Mouse (Mus musculus): Measurements from ENCODE around the gene Hoxd10. TPM values are rescaled to one million over a fixed set of nuclear protein-coding genes. Genes with fewer than 3 reads are reported as not detected.

The Hoxd10 gene
- polyA plus RNA-seq, 1 experiment from 2014 or later = not detected

DNA sequence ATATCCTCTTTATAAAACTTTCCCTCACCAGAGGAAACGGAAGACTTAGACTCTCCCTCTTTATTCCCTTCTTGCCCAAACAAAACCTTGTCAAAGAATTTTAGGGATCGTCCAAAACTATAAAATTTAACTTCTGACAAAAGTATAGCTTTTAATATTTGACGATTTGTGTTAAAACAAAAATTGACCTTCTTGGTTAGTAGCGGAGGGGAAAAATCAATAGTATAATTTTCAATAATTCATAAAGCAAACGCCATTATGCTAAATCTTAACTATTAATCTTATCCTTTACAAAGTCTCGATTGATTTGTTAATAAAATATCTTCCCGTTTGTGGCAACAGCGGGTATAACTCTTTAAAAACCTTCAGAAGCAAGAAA lies 1.4 kb upstream of the Hoxd10 start:
- H3K9me3 ChIP-seq (ENCODE audit: control insufficient read depth, low read length) = no peaks in the 10 kb centered on the region
- no peak overlapping the region for H3K4me2 ChIP-seq (ENCODE audit: low read depth, low read length, severe bottlenecking)
- peaks cover 93% of the 10 kb centered on the region for H3K27me3 ChIP-seq (ENCODE audit: control insufficient read depth, insufficient read depth, low read length)
- H3K4me3 ChIP-seq (ENCODE audit: low read depth, low read length) = no peak overlapping the region
- ATAC-seq (replicated peaks; ENCODE audit: low FRiP score) (no peak), DNase-seq (ENCODE audit: low spot score) (no peak)
- H3K4me1 ChIP-seq (replicated peaks; ENCODE audit: control insufficient read depth, insufficient read depth, low read length) = no peaks in the 10 kb centered on the region
- no peak overlapping the region for H3K9ac ChIP-seq (ENCODE audit: low read length)
- H3K36me3 ChIP-seq (ENCODE audit: control insufficient read depth, insufficient read depth, low read length) = no peaks in the 10 kb centered on the region
- H3K27ac ChIP-seq (ENCODE audit: low read depth, low read length) = no peak overlapping the region
- WGBS = 9% methylated on average over 8 of the region's 8 CpGs

GRCm38 (mm10) chr2:74691995-74692807 lies 477 bp downstream of the Hoxd10 start:
- H3K4me3 ChIP-seq (ENCODE audit: low read depth, low read length) = no peak overlapping the region
- no peak overlapping the region for H3K4me2 ChIP-seq (ENCODE audit: low read depth, low read length, severe bottlenecking)
- no peaks in the 10 kb centered on the region for H3K36me3 ChIP-seq (ENCODE audit: control insufficient read depth, insufficient read depth, low read length)
- no peak overlapping the region for H3K27ac ChIP-seq (ENCODE audit: low read depth, low read length)
- no peaks in the 10 kb centered on the region for H3K9me3 ChIP-seq (ENCODE audit: control insufficient read depth, low read length)
- H3K27me3 ChIP-seq (ENCODE audit: control insufficient read depth, insufficient read depth, low read length) = peaks cover 96% of the 10 kb centered on the region
- H3K4me1 ChIP-seq (replicated peaks; ENCODE audit: control insufficient read depth, insufficient read depth, low read length) = no peaks in the 10 kb centered on the region
- ATAC-seq (replicated peaks; ENCODE audit: low FRiP score) = no peak
- 4% methylated on average over 35 of the region's 35 CpGs for WGBS
- no peak overlapping the region for H3K9ac ChIP-seq (ENCODE audit: low read length)
- DNase-seq (ENCODE audit: low spot score) = no peak

GRCm38 (mm10) chr2:74692808-74693431 lies 1.2 kb downstream of the Hoxd10 start:
- ATAC-seq (replicated peaks; ENCODE audit: low FRiP score) = no peak
- Histone ChIP-seq H3K4me2 (ENCODE audit: low read depth, low read length, severe bottlenecking) (no peak overlapping the region), H3K36me3 (ENCODE audit: control insufficient read depth, insufficient read depth, low read length) (no peaks in the 10 kb centered on the region), H3K27me3 (ENCODE audit: control insufficient read depth, insufficient read depth, low read length) (peaks cover 96% of the 10 kb centered on the region), H3K27ac (ENCODE audit: low read depth, low read length) (no peak overlapping the region), H3K9ac (ENCODE audit: low read length) (no peak overlapping the region), H3K4me3 (ENCODE audit: low read depth, low read length) (no peak overlapping the region), H3K9me3 (ENCODE audit: control insufficient read depth, low read length) (no peaks in the 10 kb centered on the region), H3K4me1 (replicated peaks; ENCODE audit: control insufficient read depth, insufficient read depth, low read length) (peaks cover under 1% of the 10 kb centered on the region; the same call in 1 of the 2 replicates)
- peak; percentile 57 for DNase-seq (ENCODE audit: low spot score)
- 2% methylated on average over 20 of the region's 20 CpGs for WGBS

GRCm38 (mm10) chr2:74693432-74693827 lies 1.7 kb downstream of the Hoxd10 start:
- H3K27me3 ChIP-seq (ENCODE audit: control insufficient read depth, insufficient read depth, low read length) = peaks cover 97% of the 10 kb centered on the region
- H3K4me1 ChIP-seq (replicated peaks; ENCODE audit: control insufficient read depth, insufficient read depth, low read length) = peaks cover 3% of the 10 kb centered on the region; the same call in 1 of the 2 replicates
- DNase-seq (ENCODE audit: low spot score) = peak; percentile 44
- H3K4me3 ChIP-seq (ENCODE audit: low read depth, low read length) = no peak overlapping the region
- 11% methylated on average over 4 of the region's 4 CpGs for WGBS
- no peaks in the 10 kb centered on the region for H3K9me3 ChIP-seq (ENCODE audit: control insufficient read depth, low read length)
- no peak overlapping the region for H3K27ac ChIP-seq (ENCODE audit: low read depth, low read length)
- no peak overlapping the region for H3K9ac ChIP-seq (ENCODE audit: low read length)
- H3K4me2 ChIP-seq (ENCODE audit: low read depth, low read length, severe bottlenecking) = no peak overlapping the region
- H3K36me3 ChIP-seq (ENCODE audit: control insufficient read depth, insufficient read depth, low read length) = no peaks in the 10 kb centered on the region
- ATAC-seq (replicated peaks; ENCODE audit: low FRiP score) = no peak

DNA sequence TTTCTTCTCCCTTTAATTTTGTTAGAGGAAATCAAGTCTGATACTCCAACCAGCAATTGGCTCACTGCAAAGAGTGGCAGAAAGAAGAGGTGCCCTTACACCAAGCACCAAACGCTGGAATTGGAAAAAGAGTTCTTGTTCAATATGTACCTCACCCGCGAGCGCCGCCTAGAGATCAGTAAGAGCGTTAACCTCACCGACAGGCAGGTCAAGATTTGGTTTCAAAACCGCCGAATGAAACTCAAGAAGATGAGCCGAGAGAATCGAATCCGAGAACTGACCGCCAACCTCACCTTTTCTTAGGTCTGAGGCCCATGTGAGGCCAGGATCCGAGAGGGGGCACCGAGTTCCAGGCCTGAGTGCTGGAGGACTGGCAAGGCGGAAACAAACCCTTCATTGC lies 2.3 kb downstream of the Hoxd10 start:
- Histone ChIP-seq H3K4me3 (ENCODE audit: low read depth, low read length) (no peak overlapping the region), H3K9me3 (ENCODE audit: control insufficient read depth, low read length) (no peaks in the 10 kb centered on the region), H3K4me2 (ENCODE audit: low read depth, low read length, severe bottlenecking) (no peak overlapping the region), H3K9ac (ENCODE audit: low read length) (no peak overlapping the region), H3K27me3 (ENCODE audit: control insufficient read depth, insufficient read depth, low read length) (peaks cover 97% of the 10 kb centered on the region), H3K36me3 (ENCODE audit: control insufficient read depth, insufficient read depth, low read length) (no peaks in the 10 kb centered on the region), H3K27ac (ENCODE audit: low read depth, low read length) (no peak overlapping the region), H3K4me1 (replicated peaks; ENCODE audit: control insufficient read depth, insufficient read depth, low read length) (peaks cover 3% of the 10 kb centered on the region; the same call in 1 of the 2 replicates)
- no peak for ATAC-seq (replicated peaks; ENCODE audit: low FRiP score)
- 3% methylated on average over 16 of the region's 16 CpGs for WGBS
- DNase-seq (ENCODE audit: low spot score) = peak; percentile 70

- no peak overlapping the region for H3K4me2 ChIP-seq (ENCODE audit: low read depth, low read length, severe bottlenecking)
- H3K27ac ChIP-seq (ENCODE audit: low read depth, low read length) = no peak overlapping the region
- 0% methylated on average over 1 of the region's 1 CpGs for WGBS
- H3K4me1 ChIP-seq (replicated peaks; ENCODE audit: control insufficient read depth, insufficient read depth, low read length) = peaks cover 3% of the 10 kb centered on the region; the same call in 1 of the 2 replicates
- H3K4me3 ChIP-seq (ENCODE audit: low read depth, low read length) = no peak overlapping the region
- H3K36me3 ChIP-seq (ENCODE audit: control insufficient read depth, insufficient read depth, low read length) = no peaks in the 10 kb centered on the region
- no peaks in the 10 kb centered on the region for H3K9me3 ChIP-seq (ENCODE audit: control insufficient read depth, low read length)
- no peak overlapping the region for H3K9ac ChIP-seq (ENCODE audit: low read length)
- peaks cover 99% of the 10 kb centered on the region for H3K27me3 ChIP-seq (ENCODE audit: control insufficient read depth, insufficient read depth, low read length)
- ATAC-seq (replicated peaks; ENCODE audit: low FRiP score) (no peak), DNase-seq (ENCODE audit: low spot score) (no peak)
Measured at GRCm38 (mm10) chr2:74695383-74695782, 3.7 kb downstream of the Hoxd10 start.

- ATAC-seq (replicated peaks; ENCODE audit: low FRiP score) (no peak), DNase-seq (ENCODE audit: low spot score) (peak; percentile 50)
- Histone ChIP-seq H3K4me2 (ENCODE audit: low read depth, low read length, severe bottlenecking) (no peak overlapping the region), H3K9me3 (ENCODE audit: control insufficient read depth, low read length) (no peaks in the 10 kb centered on the region), H3K4me3 (ENCODE audit: low read depth, low read length) (no peak overlapping the region), H3K27ac (ENCODE audit: low read depth, low read length) (no peak overlapping the region), H3K9ac (ENCODE audit: low read length) (no peak overlapping the region), H3K27me3 (ENCODE audit: control insufficient read depth, insufficient read depth, low read length) (peaks cover 100% of the 10 kb centered on the region), H3K36me3 (ENCODE audit: control insufficient read depth, insufficient read depth, low read length) (no peaks in the 10 kb centered on the region), H3K4me1 (replicated peaks; ENCODE audit: control insufficient read depth, insufficient read depth, low read length) (peaks cover 3% of the 10 kb centered on the region; the same call in 1 of the 2 replicates)
- WGBS = 3% methylated on average over 7 of the region's 7 CpGs
Measured at GRCm38 (mm10) chr2:74695813-74696430, 4.2 kb downstream of the Hoxd10 start.

DNA sequence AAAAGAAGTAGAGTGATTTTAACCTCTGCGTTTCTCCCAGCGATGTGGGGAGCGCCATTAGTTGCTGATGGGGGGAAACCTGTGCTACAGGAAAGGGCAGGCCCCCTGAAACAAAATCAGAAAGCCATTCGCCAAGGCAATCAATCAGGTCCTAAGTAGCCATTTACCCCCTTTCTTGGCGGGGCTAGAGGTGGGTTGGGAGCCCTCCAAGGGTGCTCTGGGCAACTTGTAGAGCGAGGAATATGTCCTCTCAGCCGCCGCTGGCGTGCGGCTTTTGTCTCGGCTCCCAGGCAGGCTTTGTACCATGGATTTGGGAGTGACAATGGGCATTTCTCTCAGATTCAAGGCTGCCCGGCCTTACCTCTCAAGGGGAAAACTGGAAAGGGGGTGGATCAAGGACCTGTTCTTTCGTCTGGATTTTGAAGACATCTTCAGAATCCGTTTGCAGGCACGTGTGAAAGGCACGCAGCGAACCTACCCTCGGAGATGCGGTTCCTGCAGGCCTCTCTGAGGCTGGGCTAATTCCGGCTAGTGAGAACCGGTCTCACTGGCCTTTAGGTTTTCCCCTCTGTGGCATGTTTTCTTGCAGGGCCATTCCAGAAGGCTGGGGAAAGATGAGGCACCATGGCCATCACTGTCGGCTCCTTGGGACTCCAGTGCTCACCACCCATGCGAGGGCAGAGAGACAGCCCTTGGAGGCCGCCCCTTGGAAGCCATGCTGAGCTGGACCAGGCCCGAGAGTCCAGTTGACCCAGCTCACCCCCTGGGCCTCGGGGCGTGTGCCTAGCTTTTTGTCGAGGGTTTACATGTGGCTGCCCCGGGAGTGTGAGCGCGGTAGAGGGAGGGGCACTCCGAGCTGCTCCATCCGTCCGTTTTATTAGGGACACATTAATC lies 5.0 kb downstream of the Hoxd10 start:
- no peak overlapping the region for H3K4me3 ChIP-seq (ENCODE audit: low read depth, low read length)
- H3K4me2 ChIP-seq (ENCODE audit: low read depth, low read length, severe bottlenecking) = no peak overlapping the region
- H3K9me3 ChIP-seq (ENCODE audit: control insufficient read depth, low read length) = no peaks in the 10 kb centered on the region
- DNase-seq (ENCODE audit: low spot score) = peak; percentile 62
- no peak for ATAC-seq (replicated peaks; ENCODE audit: low FRiP score)
- H3K27me3 ChIP-seq (ENCODE audit: control insufficient read depth, insufficient read depth, low read length) = peaks cover 100% of the 10 kb centered on the region
- under 1% methylated on average over 34 of the region's 34 CpGs for WGBS
- peaks cover 3% of the 10 kb centered on the region; the same call in 1 of the 2 replicates for H3K4me1 ChIP-seq (replicated peaks; ENCODE audit: control insufficient read depth, insufficient read depth, low read length)
- H3K9ac ChIP-seq (ENCODE audit: low read length) = no peak overlapping the region
- H3K36me3 ChIP-seq (ENCODE audit: control insufficient read depth, insufficient read depth, low read length) = no peaks in the 10 kb centered on the region
- no peak overlapping the region for H3K27ac ChIP-seq (ENCODE audit: low read depth, low read length)

All from forebrain, embryonic 11.5 days (tissue).